Mouse (Mus musculus): ENCODE measurements around the gene Scube1. TPM values are rescaled to one million over a fixed set of nuclear protein-coding genes. Genes with fewer than 3 reads are reported as not detected.

Gene Scube1
- polyA plus RNA-seq, 1 experiment from 2014 or later, result 9.7 TPM

DNA sequence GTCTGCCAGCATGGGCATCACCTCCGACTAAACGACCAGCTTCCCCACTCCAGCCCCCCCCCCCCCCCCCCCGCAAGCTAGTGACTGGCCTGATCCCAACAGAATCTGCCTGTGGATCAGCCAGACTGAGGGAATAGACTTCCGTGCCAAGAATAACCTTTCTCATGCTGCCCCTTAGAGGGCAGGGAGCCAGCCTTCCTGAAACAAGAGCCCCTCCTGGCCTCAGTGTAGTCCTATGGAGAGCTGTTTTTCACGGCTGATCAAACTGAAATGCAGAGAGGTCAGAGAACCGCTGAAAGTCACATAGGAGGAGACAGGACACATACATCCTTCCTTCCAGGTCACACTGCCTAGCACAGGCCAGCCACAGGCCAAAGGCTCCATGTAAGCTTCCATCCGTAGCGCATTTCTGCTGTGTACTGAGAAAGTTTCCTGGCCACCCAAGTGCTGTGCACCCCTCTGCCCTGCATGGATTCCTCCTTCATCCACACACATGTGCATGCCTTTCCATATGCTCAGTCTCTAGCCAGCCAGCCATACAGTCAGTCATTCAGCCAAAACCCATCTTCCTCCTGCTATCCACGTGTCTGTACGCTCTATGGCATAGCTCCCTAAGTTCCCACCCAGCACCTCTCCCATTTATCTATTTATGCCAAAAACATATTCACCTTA, 18.2 kb downstream of the Scube1 start:
- 38% methylated on average over 10 of the region's 10 CpGs for whole genome bisulfite sequencing
- peak; percentile 69; the same call in 1 of the 2 replicates for ATAC-seq (ENCODE audit: insufficient number of reproducible peaks, low FRiP score, low TSS enrichment, low read depth)
- H3K4me2 ChIP-seq, result no peak overlapping the region

DNA sequence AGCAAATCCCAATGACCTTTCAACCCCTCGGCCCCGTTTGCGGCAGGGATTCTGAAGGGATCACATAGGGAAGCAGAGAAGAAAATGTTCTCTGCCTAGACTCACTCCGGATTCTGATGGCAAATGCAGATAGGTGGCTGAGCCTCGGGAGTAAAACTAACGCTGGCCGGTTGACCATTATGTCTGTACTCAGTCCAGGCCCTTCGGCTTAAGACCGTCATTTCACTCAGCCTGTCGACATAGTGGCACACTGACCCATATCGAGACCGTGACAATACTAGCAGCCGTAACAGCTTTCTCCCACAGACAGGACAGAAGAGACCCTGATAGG, 24.3 kb downstream of the Scube1 start:
- Histone ChIP-seq H3K9me3 (no peaks in the 10 kb centered on the region), H3K36me3 (no peaks in the 10 kb centered on the region), H3K27ac (no peak overlapping the region), H3K4me2 (no peak overlapping the region), H3K4me3 (no peak overlapping the region), H3K27me3 (peaks cover 26% of the 10 kb centered on the region), H3K9ac (no peak overlapping the region), H3K4me1 (peaks cover 51% of the 10 kb centered on the region)
- no peak for ATAC-seq (ENCODE audit: insufficient number of reproducible peaks, low FRiP score, low TSS enrichment, low read depth)
- 54% methylated on average over 13 of the region's 13 CpGs for WGBS

More for the DNA sequence above, 18.2 kb downstream of the Scube1 start:
- Histone ChIP-seq H3K9ac (no peak overlapping the region), H3K4me1 (peaks cover 15% of the 10 kb centered on the region), H3K4me3 (no peak overlapping the region), H3K27ac (no peak overlapping the region), H3K36me3 (no peaks in the 10 kb centered on the region), H3K9me3 (no peaks in the 10 kb centered on the region), H3K27me3 (peaks cover 31% of the 10 kb centered on the region)

DNA sequence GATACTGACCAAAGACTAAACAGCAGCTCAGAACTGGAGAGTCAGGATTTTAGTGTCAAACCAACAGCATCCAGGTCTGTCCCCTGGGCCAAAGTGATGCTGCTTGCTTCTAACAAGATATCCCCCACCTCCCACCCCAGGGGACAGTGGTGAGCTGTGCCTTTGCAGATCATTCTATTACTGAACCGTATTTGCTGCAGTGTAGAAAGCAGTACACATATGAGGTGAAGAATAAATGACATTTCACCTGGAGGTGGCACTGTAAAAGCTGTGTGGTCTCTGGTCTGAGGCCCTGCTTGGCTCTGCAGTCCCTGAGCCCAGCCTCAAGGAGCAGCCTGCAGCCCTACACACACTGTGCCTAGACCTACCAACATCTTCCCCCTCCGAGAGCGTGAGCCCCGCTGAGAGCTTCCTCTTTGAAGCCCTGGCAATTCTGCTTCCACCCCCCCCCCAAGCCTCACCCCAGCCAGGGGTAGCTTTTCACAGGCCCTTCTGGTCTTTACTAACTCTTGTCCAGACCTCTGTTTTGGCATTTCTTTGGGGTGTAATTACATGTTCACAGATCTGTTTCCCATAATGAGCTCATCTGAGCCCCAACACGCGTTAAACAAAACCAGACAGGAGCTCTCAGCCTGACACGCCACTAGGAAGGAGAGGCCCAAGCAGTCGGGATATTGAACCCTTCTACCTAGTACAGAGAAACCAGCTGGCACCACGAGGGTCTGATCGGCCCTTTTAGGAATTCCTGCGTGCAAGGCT, 24.8 kb downstream of the Scube1 start:
- H3K9ac ChIP-seq, result no peak overlapping the region
- no peaks in the 10 kb centered on the region for H3K9me3 ChIP-seq
- H3K27me3 ChIP-seq, result peaks cover 20% of the 10 kb centered on the region
- no peak overlapping the region for H3K4me2 ChIP-seq
- no peak overlapping the region for H3K27ac ChIP-seq
- 18% methylated on average over 11 of the region's 11 CpGs for WGBS
- ATAC-seq (ENCODE audit: insufficient number of reproducible peaks, low FRiP score, low TSS enrichment, low read depth), result peak; percentile 27; the same call in 1 of the 2 replicates
- peaks cover 56% of the 10 kb centered on the region for H3K4me1 ChIP-seq
- no peak overlapping the region for H3K4me3 ChIP-seq
- H3K36me3 ChIP-seq, result no peaks in the 10 kb centered on the region

DNA sequence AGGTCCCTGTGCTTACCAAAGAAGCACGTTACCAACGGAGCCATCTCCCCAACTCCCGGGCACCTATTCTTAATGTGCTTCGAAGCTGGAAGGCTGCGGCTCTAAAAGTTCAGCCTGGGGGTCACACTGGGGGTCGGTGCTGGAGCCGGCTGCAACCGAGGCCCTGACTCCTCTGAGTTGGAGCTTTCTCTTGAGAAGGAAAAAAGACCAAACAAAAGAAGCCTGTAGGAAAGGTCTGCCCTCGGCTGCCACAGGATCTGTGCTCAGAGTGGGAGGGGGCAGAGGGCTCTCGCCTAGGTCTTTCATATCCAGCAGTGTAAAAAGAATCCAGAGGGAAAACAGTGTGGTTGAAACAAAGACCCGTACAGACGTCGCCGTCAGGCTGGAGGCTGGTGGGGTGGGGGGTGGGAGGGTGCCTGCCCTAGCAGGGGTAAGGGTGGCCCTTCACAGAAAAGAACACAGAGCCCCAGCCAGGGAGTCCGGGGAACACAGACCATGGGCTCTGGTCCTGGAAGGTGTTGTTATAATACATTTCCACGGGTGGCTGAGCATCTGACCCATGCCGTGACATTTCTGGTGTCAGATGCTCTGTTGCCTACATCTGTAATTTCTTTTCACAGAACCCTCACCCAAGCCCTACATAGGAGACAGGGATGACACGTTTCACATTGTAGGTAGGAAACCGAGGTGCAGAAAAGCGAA, 25.5 kb downstream of the Scube1 start:
- Histone ChIP-seq H3K27ac (no peak overlapping the region), H3K27me3 (peaks cover 17% of the 10 kb centered on the region), H3K4me1 (peaks cover 60% of the 10 kb centered on the region), H3K36me3 (no peaks in the 10 kb centered on the region), H3K9ac (no peak overlapping the region), H3K4me2 (no peak overlapping the region), H3K9me3 (no peaks in the 10 kb centered on the region), H3K4me3 (no peak overlapping the region)
- ATAC-seq (ENCODE audit: insufficient number of reproducible peaks, low FRiP score, low TSS enrichment, low read depth), result no peak
- 44% methylated on average over 20 of the region's 20 CpGs for WGBS

DNA sequence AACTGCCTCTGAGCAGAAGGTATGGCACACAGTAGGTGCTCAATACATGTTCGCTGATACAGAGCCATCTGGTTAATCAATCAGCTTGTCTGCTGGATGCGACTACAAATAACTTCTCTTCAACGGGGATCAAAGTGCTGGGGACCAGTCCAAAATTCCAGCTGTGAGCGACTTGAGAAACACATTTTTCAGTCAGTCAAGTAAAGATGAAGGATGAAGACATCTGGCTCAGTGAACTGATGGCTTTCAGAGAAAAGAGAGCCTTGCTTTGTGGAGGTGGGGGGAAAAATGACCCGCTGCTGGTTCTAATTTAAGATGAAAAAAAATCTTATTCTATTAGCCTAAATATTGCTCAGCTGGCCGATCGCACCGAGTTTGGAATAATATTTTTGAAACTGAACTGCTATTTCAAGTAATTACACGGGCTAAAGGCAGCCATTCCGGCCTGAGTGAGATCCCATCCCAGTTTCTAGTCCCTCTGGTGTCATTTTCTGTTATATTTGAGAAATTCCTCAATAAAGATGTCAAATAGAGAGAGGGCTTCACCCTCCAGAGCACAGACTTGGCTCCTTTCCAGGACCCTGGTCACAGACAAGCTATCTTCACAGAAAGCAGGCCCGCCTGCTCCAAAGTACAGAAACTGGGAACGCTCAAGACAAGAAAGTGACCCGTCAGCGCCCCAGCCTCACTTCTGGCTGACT, 28.0 kb downstream of the Scube1 start:
- no peak overlapping the region for H3K4me2 ChIP-seq
- no peak overlapping the region for H3K4me3 ChIP-seq
- H3K9me3 ChIP-seq, result no peaks in the 10 kb centered on the region
- H3K4me1 ChIP-seq, result peaks cover 72% of the 10 kb centered on the region
- peaks cover 11% of the 10 kb centered on the region; the same call in 1 of the 2 replicates for H3K27me3 ChIP-seq
- no peak overlapping the region for H3K9ac ChIP-seq
- H3K36me3 ChIP-seq, result no peaks in the 10 kb centered on the region
- no peak for ATAC-seq (ENCODE audit: insufficient number of reproducible peaks, low FRiP score, low TSS enrichment, low read depth)
- 18% methylated on average over 14 of the region's 14 CpGs for WGBS
- H3K27ac ChIP-seq, result 0 out of 2 replicates have a peak overlapping the region, but pooled peaks have one; percentile 28

DNA sequence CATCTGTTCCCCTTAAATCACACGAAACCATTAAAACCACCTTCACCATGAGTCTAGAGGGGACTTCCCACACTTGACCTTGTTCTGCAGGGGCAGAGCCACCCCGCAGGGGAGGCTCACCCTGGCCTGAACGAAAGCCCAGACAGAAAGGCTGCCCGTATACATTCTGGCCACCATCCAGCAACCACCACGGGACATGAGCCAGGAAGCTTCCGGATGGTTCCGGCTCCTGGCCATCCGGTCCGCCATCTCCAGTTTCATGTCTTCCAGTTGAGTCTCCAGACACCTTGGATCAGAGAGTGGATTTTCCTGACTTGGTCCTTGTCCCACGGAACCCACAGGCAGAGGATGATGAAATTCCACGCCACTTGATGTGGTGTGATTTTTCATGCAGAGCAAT, 29.7 kb downstream of the Scube1 start:
- Histone ChIP-seq H3K9ac (no peak overlapping the region), H3K27ac (no peak overlapping the region)
- ATAC-seq (ENCODE audit: insufficient number of reproducible peaks, low FRiP score, low TSS enrichment, low read depth), result no peak

DNA sequence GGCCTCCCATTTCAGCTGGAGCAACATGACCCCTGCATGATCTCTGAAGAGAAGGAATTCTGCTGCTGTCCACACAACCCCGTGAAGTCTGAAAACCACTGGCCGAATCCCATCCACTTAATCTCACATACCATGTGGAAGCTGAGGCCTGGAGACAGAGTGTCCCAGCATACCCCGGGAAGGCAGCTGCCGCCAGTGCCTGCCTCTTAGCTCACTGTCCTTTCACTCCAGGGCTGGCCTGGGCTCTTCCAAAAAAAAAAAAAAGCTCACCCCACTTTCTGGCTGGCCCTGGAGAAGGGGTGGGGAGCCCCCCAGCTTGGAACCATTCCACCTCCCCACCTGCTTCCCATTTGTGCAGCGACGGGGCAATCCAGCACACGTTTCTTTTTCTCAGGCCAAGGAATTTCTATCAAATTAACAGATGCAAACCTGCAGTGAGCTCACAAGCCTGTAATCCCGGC, 32.9 kb downstream of the Scube1 start:
- Histone ChIP-seq H3K9me3 (no peaks in the 10 kb centered on the region), H3K9ac (no peak overlapping the region), H3K4me3 (no peak overlapping the region), H3K36me3 (no peaks in the 10 kb centered on the region), H3K27ac (peak overlapping the region; percentile 57), H3K27me3 (peaks cover 15% of the 10 kb centered on the region; the same call in 1 of the 2 replicates), H3K4me1 (peaks cover 40% of the 10 kb centered on the region), H3K4me2 (no peak overlapping the region)
- ATAC-seq (ENCODE audit: insufficient number of reproducible peaks, low FRiP score, low TSS enrichment, low read depth), result no peak
- 26% methylated on average over 8 of the region's 8 CpGs for WGBS

More for the DNA sequence above, 29.7 kb downstream of the Scube1 start:
- Histone ChIP-seq H3K36me3 (no peaks in the 10 kb centered on the region), H3K9me3 (no peaks in the 10 kb centered on the region), H3K4me2 (no peak overlapping the region), H3K27me3 (0 out of 2 replicates have a peak, but pooled peaks cover 3% of the 10 kb centered on the region), H3K4me1 (peaks cover 69% of the 10 kb centered on the region), H3K4me3 (no peak overlapping the region)
- 50% methylated on average over 11 of the region's 11 CpGs for WGBS

DNA sequence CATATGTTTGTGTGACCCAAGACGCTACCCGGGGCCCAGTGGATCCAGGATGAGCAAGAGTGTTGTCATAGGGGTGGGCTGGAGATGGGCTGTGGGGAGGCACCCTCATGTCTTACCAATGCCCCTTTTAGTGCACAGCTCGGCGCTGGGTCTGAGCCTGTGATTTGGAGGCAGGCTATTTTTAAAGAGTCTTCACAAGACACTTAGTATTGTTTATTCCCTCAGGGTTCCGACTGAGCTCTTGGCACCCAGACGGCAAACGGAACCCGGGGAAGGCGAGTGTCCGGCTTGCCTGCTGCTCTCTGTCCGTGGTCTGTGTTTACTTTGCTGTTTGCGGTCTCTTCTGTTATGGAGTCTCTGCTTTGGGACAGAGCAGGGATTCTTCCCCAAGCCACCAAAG, 34.9 kb downstream of the Scube1 start:
- Histone ChIP-seq H3K4me2 (no peak overlapping the region), H3K36me3 (no peaks in the 10 kb centered on the region), H3K4me1 (peaks cover 20% of the 10 kb centered on the region), H3K9me3 (no peaks in the 10 kb centered on the region), H3K4me3 (no peak overlapping the region), H3K27me3 (peaks cover 15% of the 10 kb centered on the region; the same call in 1 of the 2 replicates), H3K9ac (no peak overlapping the region), H3K27ac (no peak overlapping the region)
- WGBS, result 91% methylated on average over 12 of the region's 12 CpGs
- ATAC-seq (ENCODE audit: insufficient number of reproducible peaks, low FRiP score, low TSS enrichment, low read depth), result no peak

DNA sequence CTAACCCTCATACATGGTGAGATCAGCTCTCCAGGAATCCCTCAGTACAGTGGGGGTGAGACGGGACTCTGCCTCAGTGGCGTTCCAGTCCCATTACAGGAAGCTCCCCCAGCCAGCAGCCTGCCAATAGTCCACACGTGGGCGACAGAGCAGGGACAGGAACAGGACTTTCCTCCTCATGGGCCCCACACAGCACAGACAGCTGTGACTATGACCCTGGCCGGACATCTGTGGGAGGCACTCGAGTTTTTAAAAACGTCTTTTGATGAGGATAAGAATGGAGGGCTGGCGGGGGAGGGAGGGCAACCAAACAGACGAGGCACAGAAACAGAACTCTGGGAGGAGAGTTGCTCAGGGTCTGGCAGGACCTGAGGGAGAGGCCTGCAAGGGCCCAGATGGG, 38.2 kb downstream of the Scube1 start:
- no peak overlapping the region for H3K9ac ChIP-seq
- H3K4me1 ChIP-seq, result peaks cover 17% of the 10 kb centered on the region
- no peak overlapping the region for H3K27ac ChIP-seq
- no peak overlapping the region for H3K4me3 ChIP-seq
- H3K4me2 ChIP-seq, result no peak overlapping the region
- H3K9me3 ChIP-seq, result no peaks in the 10 kb centered on the region
- no peaks in the 10 kb centered on the region for H3K36me3 ChIP-seq
- WGBS, result 48% methylated on average over 9 of the region's 9 CpGs
- ATAC-seq (ENCODE audit: insufficient number of reproducible peaks, low FRiP score, low TSS enrichment, low read depth), result no peak
- peaks cover 21% of the 10 kb centered on the region; the same call in 1 of the 2 replicates for H3K27me3 ChIP-seq

DNA sequence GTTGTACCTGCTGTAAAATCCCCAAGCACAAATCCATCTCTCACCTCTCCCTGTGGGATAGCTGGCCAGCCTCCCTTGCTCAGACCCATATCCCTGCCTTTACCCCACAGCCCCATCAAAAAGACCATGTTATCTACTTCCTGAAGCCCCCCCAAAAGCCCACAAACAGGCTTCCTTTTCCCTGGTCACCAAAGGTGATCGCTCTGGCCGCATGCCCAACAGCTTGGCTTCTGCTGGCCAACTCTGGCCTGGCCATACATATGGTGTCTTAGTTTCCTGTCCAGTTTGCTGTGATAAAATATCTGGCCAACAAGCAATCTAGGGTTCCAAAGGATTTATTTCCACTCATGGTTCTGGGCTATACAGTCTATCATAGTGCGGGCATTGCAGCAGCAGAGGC, 38.9 kb downstream of the Scube1 start:
- 96% methylated on average over 3 of the region's 3 CpGs for WGBS
- Histone ChIP-seq H3K9me3 (no peaks in the 10 kb centered on the region), H3K4me2 (no peak overlapping the region), H3K36me3 (no peaks in the 10 kb centered on the region), H3K27me3 (peaks cover 27% of the 10 kb centered on the region), H3K4me1 (peaks cover 14% of the 10 kb centered on the region), H3K27ac (no peak overlapping the region), H3K4me3 (no peak overlapping the region), H3K9ac (no peak overlapping the region)
- ATAC-seq (ENCODE audit: insufficient number of reproducible peaks, low FRiP score, low TSS enrichment, low read depth), result no peak

DNA sequence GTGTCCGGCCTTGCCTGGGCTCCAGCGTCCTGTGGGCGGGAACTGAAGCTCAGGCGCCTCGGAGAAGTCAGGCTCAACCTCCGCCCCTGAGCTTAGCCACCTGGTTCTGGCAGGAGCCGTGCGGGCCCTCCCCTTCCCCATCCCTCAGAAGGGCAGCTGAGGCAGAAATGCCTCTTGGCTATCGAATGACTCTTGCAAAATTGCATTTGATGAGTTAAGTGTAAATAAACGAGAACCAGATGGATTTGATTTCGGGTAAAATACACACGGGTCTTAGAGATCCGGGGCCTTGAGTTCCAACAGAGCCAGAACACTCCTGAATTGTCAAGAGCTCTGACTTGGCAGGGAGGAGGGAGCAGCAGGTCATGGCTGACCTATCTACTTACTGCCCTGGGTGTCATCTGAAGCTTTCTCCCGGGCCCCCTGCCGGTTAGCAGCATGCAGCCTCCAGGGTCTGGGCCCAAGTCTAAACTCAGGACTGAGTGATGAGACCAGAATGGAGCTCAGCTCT, 41.7 kb downstream of the Scube1 start:
- no peak overlapping the region for H3K9ac ChIP-seq
- no peak overlapping the region for H3K4me2 ChIP-seq
- H3K36me3 ChIP-seq, result no peaks in the 10 kb centered on the region
- peak; percentile 31; the same call in 1 of the 2 replicates for ATAC-seq (ENCODE audit: insufficient number of reproducible peaks, low FRiP score, low TSS enrichment, low read depth)
- 0 out of 2 replicates have a peak overlapping the region, but pooled peaks have one; percentile 59 for H3K27ac ChIP-seq
- H3K4me1 ChIP-seq, result peaks cover 28% of the 10 kb centered on the region
- no peaks in the 10 kb centered on the region for H3K9me3 ChIP-seq
- no peak overlapping the region for H3K4me3 ChIP-seq
- WGBS, result 20% methylated on average over 15 of the region's 15 CpGs
- H3K27me3 ChIP-seq, result peaks cover 31% of the 10 kb centered on the region
